Mouse (Mus musculus) midbrain, postnatal 0 days (tissue): ENCODE measurements around the gene Usb1. TPM values are rescaled to one million over a fixed set of nuclear protein-coding genes. Genes with fewer than 3 reads are reported as not detected.
A peak's percentile ranks its signal among the peaks of the same experiment; 100 is the strongest.

Source experiments
- ATAC-seq: fragments of 200-750 bp; cut with Nextera tagmentation; 2 replicates; pipeline ENCODE4 v1.8.0; 2017; ENCODE audit warnings: moderate number of reproducible peaks, mild to moderate bottlenecking, moderate TSS enrichment, moderate library complexity; ENCODE audit not compliant: low FRiP score
- DNase-seq: peaks from one replicate; pipeline ENCODE4 v3.0.0-alpha.2; 2015; ENCODE audit warnings: low spot score
- H3K27ac ChIP-seq: fragments of 300-500 bp; sonication (generic); 2 replicates; pipeline ENCODE4 v1.5.1; 2014; ENCODE audit warnings: low read depth, mild to moderate bottlenecking, low read length, mixed read lengths
- H3K27me3 ChIP-seq: fragments of 300-500 bp; sonication (generic); 2 replicates; pipeline ENCODE4 v1.6.1; 2014; ENCODE audit warnings: low read length, control low read depth, mixed read lengths; ENCODE audit not compliant: insufficient read depth
- H3K36me3 ChIP-seq: fragments of 300-500 bp; sonication (generic); 2 replicates; pipeline ENCODE4 v1.6.1; 2014; ENCODE audit warnings: low read length, control low read depth, mixed read lengths; ENCODE audit not compliant: insufficient read depth
- H3K4me1 ChIP-seq: fragments of 300-500 bp; sonication (generic); 2 replicates; pipeline ENCODE4 v1.6.1; 2014; ENCODE audit warnings: mild to moderate bottlenecking, control low read depth, antibody characterized with exemption, low read length, mixed read lengths; ENCODE audit not compliant: insufficient read depth
- H3K4me2 ChIP-seq: fragments of 300-500 bp; sonication (generic); 2 replicates; pipeline ENCODE4 v1.6.1; 2014; ENCODE audit warnings: low read depth, mild to moderate bottlenecking, low read length, mixed read lengths; ENCODE audit not compliant: poor library complexity, severe bottlenecking
- H3K4me3 ChIP-seq: fragments of 300-500 bp; sonication (generic); 2 replicates; pipeline ENCODE4 v1.5.1; 2014; ENCODE audit warnings: low read depth, mild to moderate bottlenecking, low read length, moderate library complexity
- H3K9ac ChIP-seq: fragments of 300-500 bp; sonication (generic); replicated peaks from 2 replicates; pipeline ENCODE4 v1.6.1; 2014; ENCODE audit warnings: mild to moderate bottlenecking, low read length, moderate library complexity, mixed read lengths; ENCODE audit not compliant: poor library complexity, severe bottlenecking
- H3K9me3 ChIP-seq: fragments of 300-500 bp; sonication (generic); 2 replicates; pipeline ENCODE4 v1.6.1; 2016; ENCODE audit warnings: low read length, control low read depth
- CTCF ChIP-seq: IDR thresholded peaks from 2 replicates; pipeline ENCODE4 v1.5.1; 2016; ENCODE audit warnings: antibody characterized with exemption, mild to moderate bottlenecking
- WGBS: fragments of 180-500 bp; shearing (Covaris S2); extraction: QIAGEN DNeasy Blood & Tissue Kit; methylation state at CpG from one replicate; pipeline ENCODE4 v1.1.7; 2014; 5-methylcytosine and 5-hydroxymethylcytosine counted together
- polyA plus RNA-seq: library from polyadenylated mRNA; unstranded; fragments of >200 nt; fragmentation: Nextera tagmentation; extraction: Ambion mirVana; gene quantifications from 2 replicates; pipeline ENCODE4 v1.2.1, GENCODE M21; 2015
- total RNA-seq: library from RNA; depleted of rRNA; stranded (reverse); fragments of >200 nt; gene quantifications from 2 replicates; pipeline ENCODE4 v1.2.3, GENCODE M21; 2014

The Usb1 gene
- total and polyA plus RNA-seq, 2 experiments from 2014 or later: 30.1 to 65.8 TPM

- peak; percentile 83 for TF ChIP-seq CTCF
- H3K9ac ChIP-seq: no peak overlapping the region
- WGBS: 28% methylated on average over 8 of the region's 8 CpGs
- no peaks in the 10 kb centered on the region for H3K9me3 ChIP-seq
- DNase-seq: peak; percentile 88
- H3K4me2 ChIP-seq: no peak overlapping the region
- no peaks in the 10 kb centered on the region for H3K27me3 ChIP-seq
- ATAC-seq: peak; percentile 47
- H3K27ac ChIP-seq: no peak overlapping the region
- H3K4me3 ChIP-seq: no peak overlapping the region
- peaks cover 23% of the 10 kb centered on the region for H3K36me3 ChIP-seq
- no peaks in the 10 kb centered on the region for H3K4me1 ChIP-seq
Measured at GRCm38 (mm10) chr8:95346643-95347545, 14.8 kb downstream of the Usb1 start.

GRCm38 (mm10) chr8:95348356-95348755, 16.3 kb downstream of the Usb1 start:
- DNase-seq: no peak
- H3K9me3 ChIP-seq: no peaks in the 10 kb centered on the region
- H3K4me3 ChIP-seq: no peak overlapping the region
- no peak for ATAC-seq
- 77% methylated on average over 2 of the region's 2 CpGs for WGBS
- no peak overlapping the region for H3K4me2 ChIP-seq
- no peaks in the 10 kb centered on the region for H3K4me1 ChIP-seq
- no peak overlapping the region for H3K27ac ChIP-seq
- no peak overlapping the region for H3K9ac ChIP-seq
- no peaks in the 10 kb centered on the region for H3K27me3 ChIP-seq
- TF ChIP-seq CTCF: no peak
- peaks cover 16% of the 10 kb centered on the region for H3K36me3 ChIP-seq

GRCm38 (mm10) chr8:95348811-95349630, 16.9 kb downstream of the Usb1 start:
- H3K4me2 ChIP-seq: peak overlapping the region; percentile 20; the same call in 1 of the 2 replicates
- no peak for TF ChIP-seq CTCF
- no peaks in the 10 kb centered on the region for H3K9me3 ChIP-seq
- peak; percentile 85 for DNase-seq
- no peak for ATAC-seq
- H3K27ac ChIP-seq: no peak overlapping the region
- H3K4me1 ChIP-seq: peaks cover 4% of the 10 kb centered on the region; the same call in 1 of the 2 replicates
- H3K27me3 ChIP-seq: no peaks in the 10 kb centered on the region
- no peak overlapping the region for H3K4me3 ChIP-seq
- H3K36me3 ChIP-seq: peaks cover 10% of the 10 kb centered on the region
- 49% methylated on average over 19 of the region's 19 CpGs for WGBS
- H3K9ac ChIP-seq: no peak overlapping the region

GRCm38 (mm10) chr8:95351461-95351860, 19.4 kb downstream of the Usb1 start:
- Histone ChIP-seq H3K27me3 (no peaks in the 10 kb centered on the region), H3K4me1 (peaks cover 6% of the 10 kb centered on the region; the same call in 1 of the 2 replicates), H3K27ac (no peak overlapping the region), H3K4me3 (peak overlapping the region; percentile 87), H3K4me2 (peak overlapping the region; percentile 95), H3K36me3 (no peaks in the 10 kb centered on the region), H3K9me3 (no peaks in the 10 kb centered on the region), H3K9ac (peak overlapping the region; percentile 73; the same call in 1 of the 2 replicates)
- DNase-seq: peak; percentile 74
- peak; percentile 44; the same call in 1 of the 2 replicates for ATAC-seq
- WGBS: 3% methylated on average over 15 of the region's 15 CpGs
- TF ChIP-seq CTCF: peak; percentile 61

- peak within 1 kb of the TSS; percentile 87 for H3K4me3 ChIP-seq
Measured at GRCm38 (mm10) chr8:95352151-95352870, 20.2 kb downstream of the Usb1 start, which contains the start of gene Mmp15. Mmp15 (plus strand) TSS chr8:95352268.

More at GRCm38 (mm10) chr8:95352151-95352870, 20.2 kb downstream of the Usb1 start, which contains the start of gene Mmp15:
- Histone ChIP-seq H3K27me3 (no peaks in the 10 kb centered on the region), H3K9ac (peak within 1 kb of the TSS; percentile 73), H3K9me3 (no peaks in the 10 kb centered on the region), H3K36me3 (no peaks in the 10 kb centered on the region), H3K4me2 (peak within 1 kb of the TSS; percentile 95), H3K27ac (peak within 1 kb of the TSS; percentile 71), H3K4me1 (peaks cover 7% of the 10 kb centered on the region; the same call in 1 of the 2 replicates)
- peak; percentile 69 for DNase-seq
- TF ChIP-seq CTCF: no peak; the same call in 1 of the 2 replicates
- ATAC-seq: peak; percentile 63
- under 1% methylated on average over 76 of the region's 80 CpGs for WGBS
